Mouse (Mus musculus) forebrain, embryonic 15.5 days (tissue): ENCODE measurements around the gene Tial1. TPM values are rescaled to one million over a fixed set of nuclear protein-coding genes. Genes with fewer than 3 reads are reported as not detected.

Source experiments
- ATAC-seq: fragments of 200-750 bp; cut with Nextera tagmentation; replicated peaks from 2 replicates; pipeline ENCODE4 v1.8.0; 2017; ENCODE audit warnings: mild to moderate bottlenecking, moderate TSS enrichment, moderate library complexity
- H3K27ac ChIP-seq: fragments of 300-500 bp; sonication (generic); replicated peaks from 2 replicates; pipeline ENCODE4 v1.5.1; 2015; ENCODE audit warnings: mild to moderate bottlenecking, inconsistent platforms
- H3K27me3 ChIP-seq: fragments of 300-500 bp; sonication (generic); 2 replicates; pipeline ENCODE4 v1.6.1; 2015; ENCODE audit warnings: inconsistent platforms
- H3K36me3 ChIP-seq: fragments of 300-500 bp; sonication (generic); 2 replicates; pipeline ENCODE4 v1.6.1; 2015; ENCODE audit warnings: mild to moderate bottlenecking, inconsistent platforms
- H3K4me1 ChIP-seq: fragments of 300-500 bp; sonication (generic); 2 replicates; pipeline ENCODE4 v1.6.1; 2015; ENCODE audit warnings: inconsistent platforms
- H3K4me2 ChIP-seq: fragments of 300-500 bp; sonication (generic); replicated peaks from 2 replicates; pipeline ENCODE4 v1.6.1; 2015; ENCODE audit warnings: mild to moderate bottlenecking, inconsistent platforms
- H3K4me3 ChIP-seq: fragments of 300-500 bp; sonication (generic); 2 replicates; pipeline ENCODE4 v1.5.1; 2015; ENCODE audit warnings: mild to moderate bottlenecking, inconsistent platforms
- H3K9ac ChIP-seq: fragments of 300-500 bp; sonication (generic); replicated peaks from 2 replicates; pipeline ENCODE4 v1.6.1; 2015; ENCODE audit warnings: mild to moderate bottlenecking, inconsistent platforms
- H3K9me3 ChIP-seq: fragments of 300-500 bp; sonication (generic); 2 replicates; pipeline ENCODE4 v1.6.1; 2016; ENCODE audit warnings: inconsistent platforms
- WGBS: fragments of 180-500 bp; shearing (Covaris S2); methylation state at CpG from one replicate; pipeline ENCODE4 v1.1.7; 2015; ENCODE audit warnings: mixed read lengths; 5-methylcytosine and 5-hydroxymethylcytosine counted together
- polyA plus RNA-seq: library from polyadenylated mRNA; unstranded; fragments of >200 nt; fragmentation: Nextera tagmentation; extraction: Ambion mirVana; gene quantifications from 2 replicates; pipeline ENCODE4 v1.2.1, GENCODE M21; 2015

Tial1 gene
- polyA plus RNA-seq, 1 experiment from 2014 or later, result 35.0 TPM

DNA sequence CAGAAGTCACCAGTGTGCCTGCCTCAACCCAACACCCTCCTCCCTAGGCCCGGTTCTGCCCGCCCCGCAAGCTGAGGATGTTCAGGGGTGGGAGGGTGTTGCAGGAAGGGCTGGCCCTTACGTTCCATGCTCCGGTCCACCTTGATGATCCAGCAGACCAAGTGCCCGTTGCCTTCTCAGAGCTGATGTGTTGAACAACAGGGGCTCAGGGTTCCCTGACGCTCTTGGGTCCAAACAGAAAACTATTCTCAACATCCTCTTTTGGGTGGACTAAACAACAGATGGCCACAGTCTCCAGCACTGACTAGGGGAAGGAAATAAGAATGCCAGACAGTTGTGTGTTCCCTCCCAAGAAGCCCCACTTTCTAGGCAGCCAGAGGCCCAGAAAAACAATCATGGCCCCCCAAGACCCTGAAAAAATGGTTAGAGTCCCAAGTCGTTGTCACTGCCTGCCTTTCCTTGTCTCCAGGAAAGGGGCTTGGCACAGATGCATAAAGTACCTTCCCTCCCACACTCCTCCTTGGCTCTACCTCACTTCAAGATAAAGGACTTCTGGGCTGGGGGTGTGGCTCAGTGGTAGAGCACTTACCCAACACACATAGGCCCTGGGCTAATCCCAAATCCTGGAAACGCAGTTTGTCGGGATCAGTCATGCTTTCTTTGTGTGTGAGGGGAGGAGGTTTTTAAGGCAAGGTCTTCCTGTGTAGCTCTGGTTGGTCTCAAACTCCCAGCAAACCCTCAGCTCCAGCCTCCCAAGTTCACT is 49.3 kb downstream of the Tial1 start:
- WGBS, result 67% methylated on average over 10 of the region's 10 CpGs
- H3K4me1 ChIP-seq, result peaks cover 2% of the 10 kb centered on the region

DNA sequence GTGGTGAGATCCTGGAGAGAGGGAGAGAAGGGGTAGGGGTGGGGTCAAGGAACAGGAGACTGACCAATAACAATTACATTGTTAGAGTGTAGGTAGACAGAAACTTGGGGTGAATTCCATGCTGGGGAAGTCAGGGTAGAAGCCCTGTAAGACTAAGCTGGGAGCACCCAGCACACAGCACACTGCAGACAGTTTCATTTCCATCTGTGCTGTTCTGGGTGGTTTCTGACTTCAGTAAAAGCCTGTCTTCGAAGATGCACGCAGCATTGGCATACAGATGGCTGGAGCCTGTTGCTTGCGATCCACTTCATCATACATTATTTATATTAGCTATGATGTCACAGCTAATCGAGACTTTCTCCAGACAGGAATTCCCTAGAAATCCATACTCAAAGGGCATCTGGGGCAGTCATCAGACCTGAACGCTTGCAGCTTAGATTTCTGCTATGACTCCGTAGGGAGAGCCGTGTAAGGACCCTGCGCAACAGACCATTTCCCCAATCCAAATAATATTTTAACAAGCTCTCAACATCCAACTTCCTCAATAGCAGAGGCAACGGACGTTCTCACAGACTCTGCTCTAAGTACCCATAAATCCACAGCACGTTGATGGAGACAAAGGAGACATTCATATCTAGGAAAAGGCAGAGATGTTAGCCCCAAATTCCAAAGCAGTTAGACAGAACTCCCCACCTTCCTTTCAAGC is 50.7 kb downstream of the Tial1 start:
- H3K27ac ChIP-seq, result no peak overlapping the region
- no peak overlapping the region for H3K4me2 ChIP-seq
- no peak for ATAC-seq
- no peak overlapping the region for H3K9ac ChIP-seq
- no peaks in the 10 kb centered on the region for H3K36me3 ChIP-seq
- no peak overlapping the region for H3K4me3 ChIP-seq
- no peaks in the 10 kb centered on the region for H3K9me3 ChIP-seq
- 72% methylated on average over 11 of the region's 11 CpGs for WGBS
- peaks cover 10% of the 10 kb centered on the region for H3K27me3 ChIP-seq
- no peaks in the 10 kb centered on the region for H3K4me1 ChIP-seq

More for the DNA sequence above, 49.3 kb downstream of the Tial1 start:
- Histone ChIP-seq H3K27me3 (peaks cover 17% of the 10 kb centered on the region), H3K9me3 (no peaks in the 10 kb centered on the region), H3K36me3 (no peaks in the 10 kb centered on the region), H3K9ac (no peak overlapping the region), H3K4me3 (no peak overlapping the region), H3K4me2 (no peak overlapping the region), H3K27ac (no peak overlapping the region)
- no peak for ATAC-seq

GRCm38 (mm10) chr7:128408265-128408664 is 53.3 kb downstream of the Tial1 start:
- H3K36me3 ChIP-seq, result no peaks in the 10 kb centered on the region

DNA sequence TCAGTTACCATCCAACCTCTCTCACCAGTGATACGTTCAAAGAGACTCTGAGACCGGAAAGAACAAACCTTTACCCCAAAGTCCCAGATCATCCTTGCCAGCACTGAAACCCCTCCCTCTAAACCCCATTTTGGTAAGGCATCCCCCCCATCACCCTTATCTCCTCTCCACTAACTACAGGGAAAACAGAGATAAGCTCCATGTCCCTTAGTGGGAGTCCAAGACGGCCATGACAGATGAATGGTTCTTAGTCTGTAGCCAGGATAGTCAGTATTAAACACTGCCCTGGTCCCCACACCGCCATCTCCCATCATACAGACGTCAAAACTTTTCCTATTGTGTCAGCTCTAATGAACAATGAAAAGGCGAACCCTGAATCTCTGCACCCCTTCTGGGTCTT is 57.5 kb downstream of the Tial1 start:
- no peak for ATAC-seq
- no peak overlapping the region for H3K9ac ChIP-seq
- H3K4me2 ChIP-seq, result no peak overlapping the region
- no peaks in the 10 kb centered on the region for H3K36me3 ChIP-seq
- no peak overlapping the region for H3K4me3 ChIP-seq
- no peak overlapping the region for H3K27ac ChIP-seq
- H3K4me1 ChIP-seq, result no peaks in the 10 kb centered on the region
- no peaks in the 10 kb centered on the region for H3K27me3 ChIP-seq
- 89% methylated on average over 6 of the region's 6 CpGs for WGBS
- H3K9me3 ChIP-seq, result no peaks in the 10 kb centered on the region

More at GRCm38 (mm10) chr7:128408265-128408664, 53.3 kb downstream of the Tial1 start:
- no peak overlapping the region for H3K4me3 ChIP-seq
- no peak overlapping the region for H3K27ac ChIP-seq
- no peaks in the 10 kb centered on the region for H3K9me3 ChIP-seq
- ATAC-seq, result no peak
- H3K9ac ChIP-seq, result no peak overlapping the region
- no peak overlapping the region for H3K4me2 ChIP-seq
- H3K27me3 ChIP-seq, result no peaks in the 10 kb centered on the region
- 87% methylated on average over 5 of the region's 5 CpGs for WGBS
- no peaks in the 10 kb centered on the region for H3K4me1 ChIP-seq

DNA sequence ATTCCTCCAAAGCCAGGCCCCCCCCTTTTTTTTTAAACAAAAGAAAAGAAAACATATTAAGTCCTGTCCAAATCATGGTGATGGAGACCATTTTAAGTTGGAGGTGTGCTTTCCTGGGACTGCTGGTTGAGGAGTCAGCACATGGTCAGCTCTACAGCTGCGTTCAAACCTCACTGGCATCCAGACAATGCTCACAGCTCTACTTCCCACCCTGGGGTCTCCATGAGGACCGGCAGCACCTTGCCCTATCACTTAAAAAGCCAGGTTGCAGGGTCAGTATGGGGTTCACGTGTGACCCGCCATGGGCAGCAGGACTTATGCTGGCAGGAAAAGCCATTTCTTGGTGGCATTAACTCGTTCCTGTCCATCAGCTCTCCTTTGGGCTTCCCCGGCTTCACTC is 57.9 kb downstream of the Tial1 start:
- Histone ChIP-seq H3K36me3 (no peaks in the 10 kb centered on the region), H3K27ac (no peak overlapping the region), H3K27me3 (no peaks in the 10 kb centered on the region), H3K4me3 (no peak overlapping the region), H3K4me1 (no peaks in the 10 kb centered on the region), H3K9ac (no peak overlapping the region), H3K9me3 (no peaks in the 10 kb centered on the region), H3K4me2 (no peak overlapping the region)
- no peak for ATAC-seq
- WGBS, result 92% methylated on average over 6 of the region's 6 CpGs

- 88% methylated on average over 10 of the region's 10 CpGs for WGBS
- no peaks in the 10 kb centered on the region for H3K9me3 ChIP-seq
Measured at GRCm38 (mm10) chr7:128403128-128403527, 58.4 kb downstream of the Tial1 start.

DNA sequence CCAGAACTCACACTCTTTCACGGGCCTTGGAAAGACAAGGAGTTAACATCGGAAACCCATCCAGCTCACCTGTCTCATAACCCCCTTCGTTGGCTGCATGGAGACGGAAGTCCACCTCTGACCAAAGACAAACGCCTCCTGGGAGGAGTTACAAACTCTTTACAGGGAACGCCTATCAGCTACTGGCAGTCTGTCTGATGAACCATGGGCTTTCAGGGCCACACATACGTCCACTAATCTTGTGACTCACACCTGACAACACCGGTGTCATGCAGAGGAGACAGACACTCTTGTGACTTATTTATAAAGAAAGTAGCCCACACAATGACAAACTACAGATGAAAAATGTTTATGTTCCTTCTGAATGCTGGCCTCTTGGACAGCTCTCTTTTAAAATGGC is 58.9 kb downstream of the Tial1 start:
- no peak overlapping the region for H3K4me3 ChIP-seq
- no peaks in the 10 kb centered on the region for H3K9me3 ChIP-seq
- no peaks in the 10 kb centered on the region for H3K4me1 ChIP-seq
- H3K4me2 ChIP-seq, result no peak overlapping the region
- H3K27ac ChIP-seq, result no peak overlapping the region
- H3K9ac ChIP-seq, result no peak overlapping the region
- no peaks in the 10 kb centered on the region for H3K27me3 ChIP-seq
- H3K36me3 ChIP-seq, result no peaks in the 10 kb centered on the region
- no peak for ATAC-seq
- 90% methylated on average over 8 of the region's 8 CpGs for WGBS

More at GRCm38 (mm10) chr7:128403128-128403527, 58.4 kb downstream of the Tial1 start:
- Histone ChIP-seq H3K27ac (no peak overlapping the region), H3K4me3 (no peak overlapping the region), H3K4me1 (no peaks in the 10 kb centered on the region), H3K36me3 (no peaks in the 10 kb centered on the region), H3K9ac (no peak overlapping the region), H3K4me2 (no peak overlapping the region), H3K27me3 (no peaks in the 10 kb centered on the region)
- no peak for ATAC-seq

DNA sequence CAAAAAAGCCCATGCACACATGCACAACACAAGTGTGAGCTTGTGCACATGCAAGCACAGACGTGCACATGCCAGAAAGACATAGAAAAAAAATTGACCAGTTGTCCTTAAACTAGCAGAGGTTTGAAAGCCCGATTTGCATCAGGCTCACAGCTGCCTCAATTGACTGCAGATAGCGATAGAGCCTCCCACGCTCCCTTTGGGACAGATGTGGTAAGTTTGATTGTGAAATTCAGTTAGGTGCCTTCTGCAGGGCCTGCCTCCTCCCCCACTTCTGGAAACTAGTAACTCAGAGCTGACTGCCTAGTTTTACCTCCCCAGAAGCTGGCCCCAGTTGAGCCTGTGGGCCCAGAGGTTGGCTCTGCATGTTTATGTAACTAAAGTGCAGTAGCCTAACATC is 62.9 kb downstream of the Tial1 start:
- Histone ChIP-seq H3K9ac (no peak overlapping the region), H3K27me3 (no peaks in the 10 kb centered on the region), H3K4me3 (no peak overlapping the region), H3K36me3 (no peaks in the 10 kb centered on the region), H3K9me3 (no peaks in the 10 kb centered on the region), H3K4me2 (no peak overlapping the region), H3K27ac (no peak overlapping the region), H3K4me1 (no peaks in the 10 kb centered on the region)
- no peak for ATAC-seq
- WGBS, result 93% methylated on average over 4 of the region's 4 CpGs

- ATAC-seq, result no peak
- H3K9me3 ChIP-seq, result no peaks in the 10 kb centered on the region
- no peaks in the 10 kb centered on the region for H3K36me3 ChIP-seq
- 74% methylated on average over 2 of the region's 2 CpGs for WGBS
- H3K4me2 ChIP-seq, result no peak overlapping the region
- no peak overlapping the region for H3K27ac ChIP-seq
- H3K4me1 ChIP-seq, result no peaks in the 10 kb centered on the region
- H3K4me3 ChIP-seq, result no peak overlapping the region
- H3K27me3 ChIP-seq, result no peaks in the 10 kb centered on the region
- H3K9ac ChIP-seq, result no peak overlapping the region
Measured at GRCm38 (mm10) chr7:128397066-128397465, 64.5 kb downstream of the Tial1 start.

- Histone ChIP-seq H3K4me1 (no peaks in the 10 kb centered on the region), H3K27me3 (no peaks in the 10 kb centered on the region), H3K36me3 (no peaks in the 10 kb centered on the region), H3K9ac (no peak overlapping the region), H3K27ac (no peak overlapping the region), H3K9me3 (no peaks in the 10 kb centered on the region), H3K4me3 (no peak overlapping the region), H3K4me2 (no peak overlapping the region)
- no peak for ATAC-seq
- WGBS, result 74% methylated on average over 4 of the region's 4 CpGs
Measured at GRCm38 (mm10) chr7:128393756-128394155, 67.8 kb downstream of the Tial1 start.

GRCm38 (mm10) chr7:128392972-128393314 is 68.6 kb downstream of the Tial1 start:
- Histone ChIP-seq H3K27ac (no peak overlapping the region), H3K36me3 (no peaks in the 10 kb centered on the region), H3K9ac (no peak overlapping the region), H3K4me2 (no peak overlapping the region), H3K4me3 (no peak overlapping the region), H3K9me3 (no peaks in the 10 kb centered on the region), H3K4me1 (no peaks in the 10 kb centered on the region), H3K27me3 (no peaks in the 10 kb centered on the region)
- no peak for ATAC-seq
- 39% methylated on average over 5 of the region's 5 CpGs for WGBS

- ATAC-seq, result no peak
- Histone ChIP-seq H3K9me3 (no peaks in the 10 kb centered on the region), H3K4me1 (no peaks in the 10 kb centered on the region), H3K9ac (no peak overlapping the region), H3K27me3 (no peaks in the 10 kb centered on the region), H3K36me3 (no peaks in the 10 kb centered on the region), H3K27ac (no peak overlapping the region), H3K4me3 (no peak overlapping the region), H3K4me2 (no peak overlapping the region)
- WGBS, result 87% methylated on average over 18 of the region's 18 CpGs
Measured at GRCm38 (mm10) chr7:128392071-128392971, 69.2 kb downstream of the Tial1 start.
